Mouse (Mus musculus): ENCODE data around the gene Tet3. TPM values are rescaled to one million over a fixed set of nuclear protein-coding genes. Genes with fewer than 3 reads are reported as not detected.

The Tet3 gene
- polyA plus RNA-seq, 1 experiment from 2014 or later = 7.9 TPM

DNA sequence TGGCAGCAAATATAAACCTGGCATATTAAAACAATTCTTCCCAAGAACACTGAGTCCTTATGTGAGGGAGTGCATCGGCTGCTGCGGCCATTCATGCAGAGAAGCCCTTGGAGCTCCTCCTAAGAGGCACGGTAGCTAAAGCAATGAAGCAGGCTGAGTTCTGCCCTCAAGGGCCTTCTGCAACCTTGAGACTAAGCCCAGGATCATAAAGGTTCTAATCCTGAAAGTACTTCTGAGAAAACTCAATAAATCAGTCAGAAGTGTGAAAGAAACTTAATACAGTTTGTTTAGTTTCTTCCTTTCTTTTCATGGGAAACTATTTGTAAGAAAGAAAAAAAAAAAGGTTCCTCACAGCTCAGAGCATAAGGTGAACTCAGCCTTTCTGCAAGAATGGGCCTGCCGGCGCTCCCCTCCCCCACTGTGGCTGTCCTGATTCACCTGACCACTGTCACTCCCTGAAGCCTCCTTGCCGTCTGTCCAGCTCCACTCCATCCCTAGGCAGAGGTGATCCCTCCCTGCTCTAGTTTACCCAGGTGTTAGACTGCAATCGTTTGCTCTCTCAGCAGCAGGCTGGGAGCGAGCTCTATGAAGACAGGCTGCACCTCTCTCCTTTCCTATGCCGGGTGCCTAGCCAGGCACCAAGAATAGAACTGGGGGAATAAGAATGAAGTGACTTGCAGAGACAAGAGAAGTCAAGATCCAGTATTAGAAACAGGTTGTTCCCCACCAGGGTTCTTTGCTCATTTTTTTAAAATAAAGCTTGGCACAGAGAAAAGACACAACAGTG is 42.8 kb upstream of the Tet3 start:
- Histone ChIP-seq H3K36me3 (replicated peaks; ENCODE audit: insufficient read depth, low read length) (no peaks in the 10 kb centered on the region), H3K27me3 (ENCODE audit: insufficient read depth, low read length) (no peaks in the 10 kb centered on the region), H3K4me3 (ENCODE audit: low read depth, low read length) (no peak overlapping the region), H3K9ac (replicated peaks) (no peak overlapping the region), H3K27ac (ENCODE audit: low read depth) (no peak overlapping the region), H3K4me1 (ENCODE audit: insufficient read depth) (peaks cover 13% of the 10 kb centered on the region), H3K4me2 (ENCODE audit: low read depth, low read length) (no peak overlapping the region), H3K9me3 (ENCODE audit: low read length) (no peaks in the 10 kb centered on the region)
- 71% methylated on average over 9 of the region's 9 CpGs for WGBS (ENCODE audit: insufficient replicate concordance)
- TF ChIP-seq EP300 (IDR thresholded peaks at IDR 0.05; ENCODE audit: low read depth) (no peak), CTCF (IDR thresholded peaks at IDR 0.05; ENCODE audit: low read depth) (no peak)
- DNase-seq (no peak), ATAC-seq (no peak)

DNA sequence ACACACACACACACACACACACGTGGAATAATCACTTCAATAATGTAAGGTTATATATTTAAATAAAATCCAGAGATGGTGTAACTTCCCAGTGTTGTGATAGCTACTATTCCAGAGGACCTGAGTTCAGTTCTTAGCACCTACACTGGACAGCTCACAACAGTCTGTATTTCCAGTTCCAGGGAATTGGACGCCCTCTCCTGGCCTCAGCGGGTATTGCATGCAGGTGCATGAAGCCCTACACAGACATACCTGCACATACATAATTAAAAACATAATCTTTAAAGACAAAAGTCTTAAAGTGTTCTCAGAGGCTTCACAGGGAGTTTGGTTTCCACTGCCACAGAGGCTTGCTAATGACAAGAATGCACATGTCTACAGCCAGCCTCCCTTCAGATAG is 41.6 kb upstream of the Tet3 start:
- no peaks in the 10 kb centered on the region for H3K27me3 ChIP-seq (ENCODE audit: insufficient read depth, low read length)
- H3K4me2 ChIP-seq (ENCODE audit: low read depth, low read length) = no peak overlapping the region
- DNase-seq = no peak
- H3K36me3 ChIP-seq (replicated peaks; ENCODE audit: insufficient read depth, low read length) = 0 out of 2 replicates have a peak, but pooled peaks cover 5% of the 10 kb centered on the region
- ATAC-seq = no peak
- peaks cover 8% of the 10 kb centered on the region for H3K4me1 ChIP-seq (ENCODE audit: insufficient read depth)
- 84% methylated on average over 3 of the region's 3 CpGs for WGBS (ENCODE audit: insufficient replicate concordance)
- no peak overlapping the region for H3K4me3 ChIP-seq (ENCODE audit: low read depth, low read length)
- no peaks in the 10 kb centered on the region for H3K9me3 ChIP-seq (ENCODE audit: low read length)
- no peak for TF ChIP-seq EP300 (IDR thresholded peaks at IDR 0.05; ENCODE audit: low read depth)
- peak; percentile 60 for TF ChIP-seq CTCF (IDR thresholded peaks at IDR 0.05; ENCODE audit: low read depth)
- H3K9ac ChIP-seq (replicated peaks) = no peak overlapping the region
- H3K27ac ChIP-seq (ENCODE audit: low read depth) = no peak overlapping the region

DNA sequence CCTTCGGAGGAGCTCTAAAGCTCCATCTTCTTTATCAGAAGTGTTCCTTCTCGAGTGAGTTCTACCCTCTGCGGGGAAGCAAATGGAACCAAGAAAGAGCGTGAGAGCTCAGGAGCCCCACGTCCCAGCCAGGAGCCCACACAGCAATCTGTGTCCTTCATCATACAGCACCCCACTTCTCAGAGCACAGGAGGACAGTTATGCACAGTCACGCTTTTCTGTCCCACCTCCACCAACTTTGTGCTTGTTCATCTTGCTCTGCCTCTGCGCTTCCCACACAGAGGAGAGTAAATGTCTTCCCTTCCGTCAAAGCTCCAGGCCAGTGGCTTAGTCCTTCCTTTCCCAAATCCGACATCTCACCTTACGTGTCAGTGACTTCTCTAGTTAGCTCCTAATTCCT is 40.2 kb upstream of the Tet3 start:
- no peak for DNase-seq
- 88% methylated on average over 10 of the region's 10 CpGs for WGBS (ENCODE audit: insufficient replicate concordance)
- no peak overlapping the region for H3K4me2 ChIP-seq (ENCODE audit: low read depth, low read length)
- no peaks in the 10 kb centered on the region for H3K9me3 ChIP-seq (ENCODE audit: low read length)
- no peak for TF ChIP-seq CTCF (IDR thresholded peaks at IDR 0.05; ENCODE audit: low read depth)
- no peak overlapping the region for H3K9ac ChIP-seq (replicated peaks)
- H3K27ac ChIP-seq (ENCODE audit: low read depth) = no peak overlapping the region
- H3K4me3 ChIP-seq (ENCODE audit: low read depth, low read length) = no peak overlapping the region
- H3K27me3 ChIP-seq (ENCODE audit: insufficient read depth, low read length) = no peaks in the 10 kb centered on the region
- H3K36me3 ChIP-seq (replicated peaks; ENCODE audit: insufficient read depth, low read length) = 0 out of 2 replicates have a peak, but pooled peaks cover 5% of the 10 kb centered on the region
- H3K4me1 ChIP-seq (ENCODE audit: insufficient read depth) = peaks cover 3% of the 10 kb centered on the region; the same call in 1 of the 2 replicates
- no peak for ATAC-seq

DNA sequence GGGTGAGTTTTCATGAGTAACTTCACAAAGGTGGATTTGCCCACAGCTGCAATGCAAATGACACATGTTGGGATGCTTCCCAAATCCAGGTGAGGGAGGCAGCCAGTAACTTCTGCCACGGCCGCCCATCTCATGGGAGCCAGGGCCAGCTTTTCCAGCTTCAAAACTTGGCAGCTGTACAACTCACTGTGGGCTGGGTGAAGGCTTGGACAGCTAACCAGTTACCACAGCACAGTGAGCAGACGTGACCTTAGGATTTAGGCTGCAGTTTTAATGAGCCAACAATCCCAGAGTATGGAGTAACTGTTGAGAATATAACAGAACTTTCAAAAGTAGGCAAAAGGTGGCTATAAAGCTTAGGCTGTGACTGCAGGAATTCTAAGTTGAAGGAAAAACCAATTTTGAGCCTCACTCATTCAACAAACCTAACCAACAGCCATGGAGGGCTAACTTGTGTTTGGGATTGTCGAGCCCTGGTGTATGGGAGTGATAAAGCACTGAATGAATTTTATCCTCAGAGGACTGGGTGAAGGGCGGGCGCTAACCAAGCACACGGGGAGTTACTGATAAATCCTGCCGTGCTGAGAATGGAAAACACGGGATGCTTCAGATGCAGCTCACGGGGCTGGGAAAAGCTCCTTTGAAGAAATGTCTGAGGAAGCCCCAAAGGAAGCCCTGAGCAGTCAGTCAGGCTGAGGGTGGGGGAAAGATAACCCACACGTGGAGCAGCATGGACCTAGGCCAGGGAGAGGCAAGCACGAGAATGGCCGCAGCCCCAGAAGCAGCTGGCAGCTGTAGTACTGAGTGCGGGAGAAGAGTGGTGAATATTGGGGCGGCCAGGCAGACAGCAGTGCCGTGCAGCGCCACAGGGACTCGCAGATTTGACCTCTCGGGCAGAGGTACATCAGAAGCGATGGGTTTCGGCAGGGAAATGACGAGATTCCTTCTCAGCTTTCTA is 38.1 kb upstream of the Tet3 start:
- no peak for DNase-seq
- TF ChIP-seq CTCF (IDR thresholded peaks at IDR 0.05; ENCODE audit: low read depth) = no peak
- 81% methylated on average over 22 of the region's 22 CpGs for WGBS (ENCODE audit: insufficient replicate concordance)

GRCm38 (mm10) chr6:83496009-83496752 is 37.3 kb upstream of the Tet3 start:
- Histone ChIP-seq H3K4me2 (ENCODE audit: low read depth, low read length) (no peak overlapping the region), H3K9ac (replicated peaks) (no peak overlapping the region), H3K27ac (ENCODE audit: low read depth) (no peak overlapping the region), H3K4me1 (ENCODE audit: insufficient read depth) (no peaks in the 10 kb centered on the region), H3K27me3 (ENCODE audit: insufficient read depth, low read length) (no peaks in the 10 kb centered on the region), H3K36me3 (replicated peaks; ENCODE audit: insufficient read depth, low read length) (peaks cover 18% of the 10 kb centered on the region; the same call in 1 of the 2 replicates), H3K9me3 (ENCODE audit: low read length) (no peaks in the 10 kb centered on the region), H3K4me3 (ENCODE audit: low read depth, low read length) (no peak overlapping the region)
- WGBS (ENCODE audit: insufficient replicate concordance) = 86% methylated on average over 9 of the region's 9 CpGs
- TF ChIP-seq EP300 (IDR thresholded peaks at IDR 0.05; ENCODE audit: low read depth) (no peak), CTCF (IDR thresholded peaks at IDR 0.05; ENCODE audit: low read depth) (no peak)
- DNase-seq = no peak
- ATAC-seq = no peak

More for the DNA sequence above, 38.1 kb upstream of the Tet3 start:
- Histone ChIP-seq H3K4me1 (ENCODE audit: insufficient read depth) (no peaks in the 10 kb centered on the region), H3K36me3 (replicated peaks; ENCODE audit: insufficient read depth, low read length) (peaks cover 16% of the 10 kb centered on the region; the same call in 1 of the 2 replicates), H3K9ac (replicated peaks) (no peak overlapping the region), H3K27ac (ENCODE audit: low read depth) (0 out of 2 replicates have a peak overlapping the region, but pooled peaks have one; percentile 18), H3K9me3 (ENCODE audit: low read length) (no peaks in the 10 kb centered on the region), H3K4me2 (ENCODE audit: low read depth, low read length) (no peak overlapping the region), H3K4me3 (ENCODE audit: low read depth, low read length) (no peak overlapping the region), H3K27me3 (ENCODE audit: insufficient read depth, low read length) (no peaks in the 10 kb centered on the region)
- peak; percentile 88 for ATAC-seq

All from liver, postnatal 0 days (tissue).